Mouse (Mus musculus) right cerebral cortex, adult 18-20 months (tissue): ENCODE data around the gene Rybp.
A peak's percentile ranks its signal among the peaks of the same experiment; 100 is the strongest.

ENCODE experiments used
- DNase-seq: peaks from one replicate; pipeline ENCODE4 v3.0.0; 2022; ENCODE audit warnings: mixed read lengths

Rybp gene

DNA sequence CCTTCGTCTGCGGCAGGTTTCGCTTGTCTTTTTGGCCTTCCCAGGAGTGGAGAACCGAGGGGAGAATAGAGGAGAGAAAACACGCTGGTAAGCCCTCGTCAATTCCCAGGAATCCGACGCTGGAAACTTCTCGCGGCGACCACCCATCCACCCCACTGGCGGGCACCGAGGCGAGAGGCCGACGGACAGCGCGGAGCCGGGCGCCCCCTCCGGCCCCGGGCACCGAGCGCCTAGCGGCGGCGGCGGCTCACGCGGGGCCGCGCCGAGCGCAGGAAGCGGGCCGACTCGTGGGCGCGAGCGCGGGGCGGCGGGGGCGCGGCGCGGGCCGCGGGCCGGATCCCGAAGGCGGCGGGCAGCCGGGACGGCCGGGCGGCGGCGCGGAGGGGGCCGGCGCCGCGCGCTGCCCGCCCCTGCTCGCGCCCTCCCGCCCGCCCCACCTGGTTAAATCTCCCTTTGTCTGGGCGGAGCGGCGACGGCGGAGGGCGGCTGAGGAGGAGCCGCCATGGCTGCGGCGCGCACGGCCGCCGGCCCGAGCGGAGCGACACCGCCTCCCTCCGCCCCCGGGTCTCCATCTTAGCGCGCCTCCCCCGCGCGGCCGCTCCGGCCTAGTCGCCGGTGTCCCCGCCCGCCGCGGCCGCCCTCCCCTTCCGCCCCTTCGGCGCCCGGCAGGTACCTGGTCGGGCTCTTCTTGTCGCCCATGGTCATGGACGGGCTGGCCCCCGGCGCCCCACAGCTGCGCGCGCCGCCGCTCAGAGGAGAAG lies 532 bp downstream of the Rybp start:
- peak; percentile 70 for DNase-seq

GRCm38 (mm10) chr6:100285985-100286572 lies 1.2 kb downstream of the Rybp start:
- DNase-seq = no peak

DNA sequence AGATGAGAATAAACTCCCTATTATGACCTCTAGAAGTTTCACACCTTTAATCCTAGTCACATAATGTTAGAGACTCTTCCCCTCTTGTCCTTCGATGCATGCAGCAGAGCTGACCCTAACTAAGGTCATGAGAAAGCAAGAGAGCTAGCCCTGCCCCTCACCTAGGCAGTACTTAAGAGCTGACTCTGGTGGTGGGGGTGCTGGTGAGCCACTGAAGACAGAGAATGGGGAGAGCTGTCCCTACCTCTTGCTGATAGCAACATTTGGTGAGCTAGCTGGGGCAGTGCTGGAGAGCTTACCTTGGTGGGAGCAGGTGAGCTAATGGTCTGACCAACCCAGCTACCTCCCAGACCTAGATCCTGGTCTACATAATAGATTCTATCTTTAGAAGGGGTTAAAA lies 8.4 kb downstream of the Rybp start:
- no peak for DNase-seq

GRCm38 (mm10) chr6:100276344-100276743 lies 10.9 kb downstream of the Rybp start:
- DNase-seq = no peak

GRCm38 (mm10) chr6:100275643-100276042 lies 11.6 kb downstream of the Rybp start:
- no peak for DNase-seq

DNA sequence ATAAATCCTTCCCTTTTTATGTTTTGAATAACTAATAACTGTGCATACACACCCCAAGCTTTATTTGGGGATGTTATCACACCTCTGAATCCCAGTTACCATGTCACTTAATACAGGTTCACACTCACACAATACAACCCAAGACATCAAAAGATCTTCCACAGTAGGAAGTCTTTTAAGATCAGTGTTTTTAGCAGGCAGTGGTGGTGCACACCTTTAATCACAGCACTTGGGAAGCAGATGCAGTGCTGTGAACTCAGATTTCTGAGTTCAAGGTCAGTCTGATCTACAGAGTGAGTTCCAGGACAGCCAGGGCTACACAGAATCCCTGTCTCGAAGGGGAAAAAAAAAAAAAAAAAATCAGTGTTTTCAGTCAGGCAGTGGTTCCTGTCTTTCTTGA lies 13.7 kb downstream of the Rybp start:
- DNase-seq = no peak

GRCm38 (mm10) chr6:100271992-100272391 lies 15.3 kb downstream of the Rybp start:
- no peak for DNase-seq

DNA sequence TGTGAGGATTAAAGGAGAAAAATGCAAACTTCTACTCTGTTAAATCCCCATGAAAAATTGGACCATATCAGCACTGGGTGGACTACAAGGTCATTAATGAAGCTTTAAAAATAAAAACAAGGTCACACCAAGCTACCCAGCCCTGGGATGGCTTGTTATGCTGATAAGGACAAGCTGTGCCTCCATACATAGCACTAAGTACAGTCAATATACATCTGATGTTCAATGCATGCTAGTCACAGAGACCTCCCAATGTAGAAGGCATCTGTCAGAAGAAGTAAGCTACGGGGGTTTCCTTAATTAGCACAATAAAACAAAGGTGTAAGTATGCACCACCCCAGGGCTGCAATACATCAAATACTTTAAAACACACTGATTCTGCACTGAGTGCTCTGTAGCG lies 16.5 kb downstream of the Rybp start:
- no peak for DNase-seq

DNA sequence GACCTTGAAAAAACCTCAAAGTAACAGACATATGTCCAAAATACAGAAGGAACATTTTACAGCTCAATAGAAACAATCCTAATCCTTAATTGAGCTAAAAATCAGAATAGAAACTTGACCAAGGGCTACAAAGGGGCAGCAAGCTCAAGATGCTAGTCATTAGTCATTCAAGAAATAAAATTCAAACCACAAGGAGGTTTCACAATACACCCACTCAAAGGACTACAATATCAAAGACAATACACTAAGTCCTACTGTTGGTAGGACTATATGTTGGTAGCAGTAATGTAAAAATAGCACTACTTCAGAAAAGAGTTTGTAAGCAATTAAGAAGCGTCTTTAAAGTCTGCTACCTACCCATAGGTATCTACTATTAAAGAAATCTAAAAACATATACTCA lies 27.7 kb downstream of the Rybp start:
- DNase-seq = no peak

- no peak for DNase-seq
Measured at GRCm38 (mm10) chr6:100258278-100258677, 29.0 kb downstream of the Rybp start.

DNA sequence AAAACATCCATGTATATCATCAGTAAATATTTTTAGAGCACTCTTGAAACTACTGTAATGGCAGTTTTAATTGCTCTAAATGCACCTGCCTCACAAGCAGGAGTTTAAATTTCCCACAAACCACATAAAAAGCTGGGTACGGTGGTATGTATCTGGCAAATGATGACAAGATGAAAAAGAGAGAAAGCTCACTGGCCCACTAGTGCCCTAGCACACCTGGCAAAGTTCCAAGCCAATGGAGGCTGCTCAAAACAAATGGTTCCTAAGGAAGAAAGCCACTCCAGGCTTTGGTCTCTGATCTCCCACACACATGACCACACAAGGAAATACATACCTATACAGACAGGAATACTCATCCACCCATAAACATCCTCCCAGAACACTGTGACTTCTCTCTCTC lies 31.9 kb downstream of the Rybp start:
- DNase-seq = no peak

- no peak for DNase-seq
Measured at GRCm38 (mm10) chr6:100254671-100255070, 32.6 kb downstream of the Rybp start.

DNA sequence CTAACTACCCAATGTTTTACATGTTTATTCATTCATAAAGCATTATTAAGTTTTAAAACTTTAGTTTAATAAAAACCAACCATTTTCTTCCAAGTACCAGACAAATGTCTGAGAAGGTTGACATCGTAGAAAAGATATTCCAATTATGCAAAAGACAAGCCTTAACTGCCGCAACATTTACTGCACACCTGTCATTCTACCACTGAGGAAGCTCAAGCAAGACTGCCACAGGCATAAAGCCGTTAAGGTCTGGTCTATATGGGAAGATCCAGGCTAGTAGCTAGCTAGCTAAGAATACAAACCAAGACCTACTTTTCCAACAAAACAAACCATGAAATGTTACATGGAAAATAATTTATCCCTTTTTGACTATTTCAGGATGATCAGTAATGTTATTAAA lies 42.8 kb downstream of the Rybp start:
- no peak for DNase-seq

- DNase-seq = no peak
Measured at GRCm38 (mm10) chr6:100235036-100235435, 52.2 kb downstream of the Rybp start.

- DNase-seq = peak; percentile 19
Measured at GRCm38 (mm10) chr6:100233522-100233921, 53.8 kb downstream of the Rybp start.

DNA sequence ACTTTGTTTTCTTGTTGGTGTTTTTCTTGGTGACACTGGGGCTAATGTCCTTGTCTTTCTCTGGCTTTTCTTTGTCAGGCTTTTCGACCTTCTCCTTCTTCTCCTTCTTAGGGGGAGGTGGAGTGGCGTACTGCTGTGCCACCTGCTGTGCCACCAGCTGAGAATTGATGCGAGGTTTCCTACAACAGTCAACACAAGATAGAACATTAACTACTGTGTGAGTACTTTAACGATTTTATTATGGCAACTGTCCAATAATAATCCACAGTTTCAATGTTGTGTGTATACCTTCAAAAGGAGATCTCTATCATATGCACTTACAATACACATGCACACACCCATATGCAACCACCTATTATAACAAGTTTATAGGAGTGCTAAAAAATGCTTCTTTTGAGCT lies 54.2 kb downstream of the Rybp start:
- DNase-seq = no peak

DNA sequence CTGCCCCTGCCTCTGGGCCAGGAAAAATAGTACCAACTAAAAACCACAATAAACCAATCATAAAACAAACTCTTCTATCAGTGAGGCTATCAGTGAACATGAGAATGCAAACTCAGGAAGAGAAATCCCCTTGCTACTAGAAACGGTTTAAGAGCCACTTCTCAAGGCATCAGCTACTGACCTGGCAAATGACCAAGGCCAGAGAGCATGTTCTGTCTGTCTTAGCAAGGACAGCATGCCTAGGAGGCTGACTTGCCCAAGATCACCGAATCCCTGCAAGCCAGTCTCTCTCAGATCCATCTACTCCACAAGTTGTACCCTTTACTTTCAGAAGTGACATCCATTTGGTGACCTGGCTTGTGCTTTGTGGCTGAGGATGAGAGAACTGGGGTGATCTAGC lies 61.1 kb downstream of the Rybp start:
- no peak for DNase-seq

- DNase-seq = no peak
Measured at GRCm38 (mm10) chr6:100223932-100224331, 63.4 kb downstream of the Rybp start.

DNA sequence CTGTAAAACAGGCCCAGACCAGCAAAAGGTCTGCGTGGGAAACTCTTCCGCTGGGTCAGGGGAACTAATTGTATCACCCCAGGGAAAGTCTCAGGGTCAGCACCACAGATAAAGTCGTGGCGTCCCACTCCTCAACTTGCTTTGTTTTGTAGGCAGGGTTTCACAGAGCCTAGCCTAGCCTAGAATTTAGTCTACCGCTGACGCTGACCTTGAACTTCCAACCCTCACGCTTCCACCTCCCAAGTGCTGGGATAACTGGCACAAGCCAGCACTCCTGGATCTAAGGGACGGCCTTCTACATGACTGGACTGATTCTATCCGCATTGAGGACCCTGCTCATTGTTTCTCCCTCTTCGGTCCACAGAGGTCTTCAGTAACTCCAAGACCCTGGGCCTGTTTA lies 63.9 kb downstream of the Rybp start:
- no peak for DNase-seq

DNA sequence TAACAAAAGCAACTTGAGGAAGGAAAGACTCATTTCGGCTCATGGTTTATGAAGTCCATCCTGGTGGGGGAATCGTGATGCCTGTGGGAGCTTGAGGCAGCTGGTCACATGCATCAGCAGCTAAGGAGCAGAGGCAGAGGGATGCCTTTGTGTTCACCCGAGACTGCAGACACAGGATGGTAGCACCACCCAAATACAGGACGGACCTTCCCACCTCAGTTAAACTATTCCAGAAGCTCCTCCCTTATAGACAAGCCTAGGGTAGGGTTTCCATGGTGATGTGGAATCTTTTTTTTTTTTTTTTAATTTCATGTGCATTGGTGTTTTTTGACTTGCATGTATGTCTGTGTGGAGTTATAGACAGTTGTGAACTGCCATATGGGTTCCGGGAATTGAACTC lies 64.4 kb downstream of the Rybp start:
- DNase-seq = no peak

DNA sequence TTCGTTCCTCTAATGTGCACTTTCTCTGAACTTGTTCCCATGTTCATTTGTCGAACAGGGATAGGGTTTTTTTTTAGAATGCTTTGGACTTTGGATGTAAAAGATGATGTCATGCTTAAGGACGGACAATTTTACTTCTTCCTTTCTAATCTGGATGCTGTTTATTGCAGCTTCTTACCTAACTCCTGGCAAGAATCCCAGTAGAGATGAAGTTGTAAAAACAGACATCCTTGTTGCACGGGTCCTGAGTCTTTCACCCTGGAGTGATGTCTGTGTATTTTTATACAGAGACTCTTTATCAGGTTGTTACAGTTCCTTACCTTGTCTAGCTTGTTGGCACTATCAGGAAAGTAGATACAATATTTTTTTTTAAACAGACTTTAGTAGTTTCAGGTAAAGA lies 65.5 kb downstream of the Rybp start:
- no peak for DNase-seq

- no peak for DNase-seq
Measured at GRCm38 (mm10) chr6:100220917-100221560, 66.2 kb downstream of the Rybp start.

DNA sequence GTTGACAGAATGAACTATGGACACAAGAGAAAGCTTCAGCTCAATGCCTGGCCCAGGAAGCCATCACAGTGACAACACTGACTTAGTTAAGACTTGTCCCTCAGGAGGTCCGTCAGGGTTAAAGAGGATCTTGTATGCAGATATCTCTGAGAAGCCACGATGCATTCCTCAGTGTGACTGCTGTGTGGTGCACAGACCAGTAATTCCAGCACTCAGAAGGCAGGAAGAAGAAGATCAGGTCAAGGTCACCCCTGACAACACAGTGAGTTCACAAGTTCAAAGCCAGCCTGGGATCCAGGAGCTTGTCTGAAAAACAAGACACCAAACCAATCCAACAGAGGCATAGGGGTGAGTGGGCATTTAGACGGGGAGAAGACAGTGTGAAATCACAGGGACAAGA lies 67.3 kb downstream of the Rybp start:
- no peak for DNase-seq
